Mouse (Mus musculus) thymus, adult 2 months (tissue): Measurements from ENCODE around the gene Abhd6.

ENCODE experiments used
- CTCF ChIP-seq: fragments of 200-500 bp; IDR thresholded peaks from 2 replicates; pipeline ENCODE4 v1.5.1; 2012; ENCODE audit warnings: mild to moderate bottlenecking, control low read depth, low read length, moderate library complexity, borderline replicate concordance; ENCODE audit not compliant: control insufficient read depth, poor library complexity, insufficient read depth; ENCODE audit errors: extremely low read depth
- POLR2A ChIP-seq: fragments of 200-500 bp; IDR thresholded peaks from 2 replicates; pipeline ENCODE4 v1.6.1; 2012; ENCODE audit warnings: mild to moderate bottlenecking, low read length, control low read depth, moderate library complexity; ENCODE audit not compliant: control insufficient read depth, poor library complexity, insufficient read depth; ENCODE audit errors: extremely low read depth

DNA sequence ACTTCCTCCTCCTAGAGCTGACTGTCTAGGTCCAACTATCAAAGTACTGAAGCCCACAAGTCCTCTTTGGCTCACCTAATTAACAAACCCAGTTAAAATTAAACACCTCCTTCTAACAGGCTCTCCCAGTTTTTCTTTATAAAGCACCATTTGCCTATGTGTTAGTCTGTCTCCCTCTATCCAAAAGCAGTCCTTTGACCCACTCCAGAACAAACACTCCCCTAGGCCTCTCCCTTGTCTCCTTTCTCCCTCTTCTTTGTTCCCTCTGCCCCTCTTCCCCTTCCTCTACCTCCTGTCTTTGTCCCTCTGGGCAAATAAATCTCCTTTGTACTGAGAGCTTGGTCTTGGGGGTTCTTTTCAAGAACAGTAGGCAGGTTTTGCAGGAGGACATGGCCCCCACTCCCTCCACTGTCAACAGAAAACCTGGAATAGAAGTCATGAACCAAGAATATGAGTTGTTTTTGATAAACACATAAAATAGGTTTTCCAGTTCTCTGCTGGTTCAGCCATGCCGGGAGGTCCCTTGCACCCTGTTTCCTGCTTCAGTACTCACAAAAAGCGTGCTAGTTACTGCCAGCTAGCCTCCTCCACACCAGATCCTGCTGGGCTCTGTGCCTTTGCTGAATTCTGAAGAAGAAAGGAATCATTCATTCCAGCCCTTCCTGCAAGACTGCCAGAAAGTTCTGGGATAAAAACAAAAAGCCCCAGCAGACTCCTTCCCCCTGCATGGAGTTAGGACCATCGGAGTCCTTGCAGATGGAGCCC lies 60.0 kb downstream of the Abhd6 start:
- TF ChIP-seq CTCF, result no peak
- no peak for TF ChIP-seq POLR2A
